Mouse (Mus musculus) testis, adult 2 months (tissue): ENCODE measurements around the gene Wdr46. TPM values are rescaled to one million over a fixed set of nuclear protein-coding genes. Genes with fewer than 3 reads are reported as not detected.
A peak's percentile ranks its signal among the peaks of the same experiment; 100 is the strongest.

ENCODE experiments used
- H3K27ac ChIP-seq: fragments of 200-500 bp; 2 replicates; pipeline ENCODE4 v1.5.1; 2012; ENCODE audit warnings: low read depth, low read length; ENCODE audit not compliant: control insufficient read depth, insufficient read depth
- H3K27me3 ChIP-seq: fragments of 200-500 bp; 2 replicates; pipeline ENCODE4 v1.6.1; 2012; ENCODE audit warnings: mild to moderate bottlenecking, low read length, moderate library complexity; ENCODE audit not compliant: control insufficient read depth, insufficient read depth
- H3K36me3 ChIP-seq: fragments of 200-500 bp; 2 replicates; pipeline ENCODE4 v1.6.1; 2012; ENCODE audit warnings: mild to moderate bottlenecking, low read length; ENCODE audit not compliant: control insufficient read depth, insufficient read depth
- H3K4me1 ChIP-seq: fragments of 200-500 bp; 2 replicates; pipeline ENCODE4 v1.6.1; 2012; ENCODE audit warnings: low read length; ENCODE audit not compliant: control insufficient read depth, insufficient read depth
- H3K4me3 ChIP-seq: fragments of 200-500 bp; 2 replicates; pipeline ENCODE4 v1.5.1; 2012; ENCODE audit warnings: low read depth, mild to moderate bottlenecking, low read length, moderate library complexity, mixed read lengths; ENCODE audit not compliant: control insufficient read depth
- CTCF ChIP-seq: fragments of 200-500 bp; IDR thresholded peaks from 2 replicates; pipeline ENCODE4 v1.5.1; 2012; ENCODE audit warnings: low read depth, mild to moderate bottlenecking, inconsistent platforms, low read length, moderate library complexity; ENCODE audit not compliant: control insufficient read depth, insufficient read depth, insufficient replicate concordance
- POLR2A ChIP-seq: fragments of 200-500 bp; IDR thresholded peaks from 2 replicates; pipeline ENCODE4 v1.6.1; 2012; ENCODE audit warnings: low read depth, mild to moderate bottlenecking, inconsistent platforms, low read length, moderate library complexity; ENCODE audit not compliant: control insufficient read depth
- polyA plus RNA-seq: library from polyadenylated mRNA; depleted of rRNA; stranded (reverse); fragments of >200 nt; gene quantifications from 2 replicates; pipeline ENCODE4 v1.2.3, GENCODE M21; 2012

The Wdr46 gene
- polyA plus RNA-seq, 1 experiment = 25.4 TPM

DNA sequence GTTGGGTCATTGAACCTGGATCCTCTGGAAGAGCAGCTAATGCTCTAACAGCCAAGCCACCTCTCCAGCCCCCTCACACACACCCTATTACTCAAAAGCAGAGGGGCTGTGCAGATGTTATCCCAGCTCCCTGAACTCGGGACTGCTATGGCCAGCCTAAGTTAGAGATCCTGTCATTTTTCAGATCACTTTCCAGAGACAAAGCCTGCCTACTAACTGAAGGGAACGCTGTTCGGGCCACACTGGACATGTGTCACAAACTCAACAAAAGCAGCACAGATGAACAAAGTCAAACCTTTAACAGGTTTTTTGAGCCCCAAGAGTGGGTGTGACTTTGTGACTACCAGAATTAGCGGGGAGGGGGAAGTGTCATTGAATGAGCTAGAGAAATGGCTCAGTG, 12.4 kb downstream of the Wdr46 start:
- Histone ChIP-seq H3K27ac (no peak overlapping the region), H3K4me3 (no peak overlapping the region), H3K36me3 (no peaks in the 10 kb centered on the region; the same call in 1 of the 2 replicates), H3K4me1 (peaks cover 22% of the 10 kb centered on the region), H3K27me3 (no peaks in the 10 kb centered on the region)
- TF ChIP-seq CTCF = no peak
- TF ChIP-seq POLR2A = no peak

DNA sequence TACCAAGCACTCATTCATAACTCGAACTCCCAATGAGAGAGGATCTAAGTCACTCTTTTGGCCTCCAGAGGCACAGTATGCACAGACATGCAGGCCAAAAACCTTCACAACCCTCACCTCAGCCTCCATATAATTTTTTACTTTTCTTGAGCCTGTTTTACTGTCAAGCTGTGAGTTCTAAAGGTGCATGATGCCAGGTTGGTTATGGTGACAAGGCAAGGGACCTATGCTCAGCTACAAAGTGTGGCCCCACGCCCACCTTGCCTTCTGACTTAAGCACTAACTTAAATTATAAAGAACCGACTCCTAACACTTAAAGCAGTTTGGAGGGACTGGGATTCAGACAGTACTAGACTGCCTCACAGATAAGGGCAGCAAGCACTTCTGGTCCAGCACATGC, 12.8 kb downstream of the Wdr46 start:
- H3K4me1 ChIP-seq = peaks cover 22% of the 10 kb centered on the region

DNA sequence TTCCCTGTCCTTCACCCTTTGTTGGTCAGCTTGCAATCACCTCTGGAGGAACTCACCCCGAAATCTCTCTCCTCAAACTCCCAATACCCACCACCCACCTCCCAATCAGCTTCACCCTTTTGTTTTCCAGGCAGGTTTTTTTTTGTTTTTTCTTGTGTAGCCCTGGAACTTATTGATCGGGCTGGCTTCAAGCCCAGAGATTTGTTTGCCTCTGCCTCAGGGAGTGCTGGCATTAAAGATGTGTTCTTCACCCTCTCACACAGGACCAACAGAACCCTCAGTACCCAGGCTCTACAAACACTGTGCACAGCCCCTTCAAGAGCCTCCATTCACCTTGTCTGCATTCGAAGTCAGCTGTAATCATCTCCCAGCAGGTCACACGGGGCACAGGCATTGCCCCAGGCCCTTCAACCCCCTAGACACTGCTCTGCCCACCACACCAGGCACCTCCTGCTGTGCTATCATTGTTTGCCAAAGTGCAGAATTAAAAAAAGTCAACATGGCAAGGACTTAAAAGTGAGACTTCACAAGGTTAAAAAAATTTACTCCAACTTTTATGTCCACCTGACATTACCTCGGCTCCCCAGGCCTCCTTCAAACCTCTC, 13.6 kb downstream of the Wdr46 start:
- H3K36me3 ChIP-seq = no peaks in the 10 kb centered on the region; the same call in none of the 2 replicates
- H3K4me1 ChIP-seq = peaks cover 22% of the 10 kb centered on the region
- no peak overlapping the region for H3K27ac ChIP-seq
- H3K27me3 ChIP-seq = no peaks in the 10 kb centered on the region
- H3K4me3 ChIP-seq = no peak overlapping the region
- TF ChIP-seq POLR2A (no peak), CTCF (no peak)

More for the DNA sequence above, 12.8 kb downstream of the Wdr46 start:
- no peak overlapping the region for H3K4me3 ChIP-seq
- H3K27ac ChIP-seq = no peak overlapping the region
- no peaks in the 10 kb centered on the region; the same call in none of the 2 replicates for H3K36me3 ChIP-seq
- TF ChIP-seq POLR2A = no peak
- TF ChIP-seq CTCF = no peak
- no peaks in the 10 kb centered on the region for H3K27me3 ChIP-seq

DNA sequence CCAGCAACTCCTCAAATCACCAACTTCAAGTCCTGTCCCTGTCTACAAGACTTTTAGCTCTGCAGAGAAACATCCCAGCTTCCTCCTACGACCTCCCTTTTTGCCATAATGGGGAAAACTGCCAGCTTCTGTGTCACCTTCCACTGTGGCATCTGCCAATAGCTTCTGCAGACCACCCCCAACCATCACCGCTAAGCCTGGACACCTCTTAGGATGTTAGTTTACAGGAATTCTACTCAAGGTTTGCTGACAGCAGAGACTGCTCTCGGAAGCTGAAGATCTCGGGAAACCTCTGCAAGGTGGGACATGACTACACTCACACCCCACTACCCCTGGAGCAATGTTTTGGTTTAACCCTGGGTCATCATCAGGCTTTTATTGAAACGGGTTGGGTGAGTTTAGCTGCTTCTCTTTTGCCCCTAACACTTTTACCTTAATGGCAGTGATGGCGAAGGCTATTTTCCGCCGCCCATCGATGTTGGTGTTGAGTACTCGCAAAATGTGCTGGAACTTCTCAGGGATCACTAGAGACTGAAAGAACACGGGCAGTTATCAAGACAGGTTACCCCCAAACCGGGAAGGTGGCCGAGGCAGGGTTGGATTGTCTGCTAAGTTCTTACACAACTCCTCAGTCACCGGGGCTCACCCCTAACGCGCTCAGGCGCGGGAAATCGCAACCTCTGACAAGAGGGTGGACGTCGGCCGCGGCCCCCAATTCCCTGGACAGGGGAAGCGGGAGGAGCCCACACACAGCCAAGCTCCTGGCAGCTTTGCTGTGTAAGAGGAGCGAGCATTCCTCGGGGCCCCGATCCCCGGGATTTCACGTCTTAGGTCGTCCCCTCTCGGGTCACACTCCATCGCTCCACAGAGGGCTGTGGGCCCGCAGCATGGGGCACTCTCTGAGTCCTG, 14.4 kb downstream of the Wdr46 start:
- Histone ChIP-seq H3K36me3 (no peaks in the 10 kb centered on the region; the same call in none of the 2 replicates), H3K27ac (peak overlapping the region; percentile 85), H3K4me3 (peak overlapping the region; percentile 99), H3K27me3 (no peaks in the 10 kb centered on the region), H3K4me1 (peaks cover 22% of the 10 kb centered on the region)
- TF ChIP-seq POLR2A = no peak
- no peak for TF ChIP-seq CTCF

DNA sequence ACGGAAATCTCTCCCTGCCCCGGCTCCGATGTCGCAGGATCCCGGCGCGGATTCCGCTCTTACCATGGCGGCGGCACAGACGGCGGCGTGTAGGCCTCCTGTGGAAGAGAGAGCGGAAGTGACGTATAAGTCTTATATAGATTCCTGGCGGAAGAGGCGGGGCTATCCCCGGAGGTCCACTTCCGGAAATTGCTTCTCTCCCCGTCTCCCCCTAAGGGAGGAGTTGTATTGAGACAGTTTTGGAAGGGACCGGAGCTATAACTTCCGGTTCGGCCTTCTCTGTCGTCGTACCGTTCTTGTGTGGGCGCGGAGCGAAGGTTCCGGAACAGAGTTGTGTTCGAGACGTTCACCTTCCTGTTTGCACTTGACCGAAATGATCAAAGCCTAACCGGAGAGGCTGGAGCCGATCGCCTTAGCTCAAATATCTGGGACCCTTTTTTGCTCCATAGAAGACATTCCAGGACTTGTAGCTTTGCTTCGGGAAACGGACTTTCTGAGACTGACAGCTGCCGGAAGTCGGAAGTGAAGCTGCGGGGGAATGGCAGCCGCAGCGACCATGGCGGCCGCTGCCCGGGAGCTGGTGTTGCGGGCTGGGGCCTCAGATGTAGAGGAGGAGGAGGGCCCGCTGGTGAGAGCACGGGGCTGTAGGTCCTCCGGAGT, 15.2 kb downstream of the Wdr46 start, which contains the start of the genes Vps52 and Rps18:
Vps52 (plus strand) TSS at position 258 of the 660 bp plus-strand sequence.
Rps18 (minus strand) TSS at position 447 of the 660 bp plus-strand sequence.
- Histone ChIP-seq H3K27ac (peak within 1 kb of the TSS; percentile 95), H3K4me3 (peak within 1 kb of the TSS; percentile 99), H3K36me3 (no peaks in the 10 kb centered on the region; the same call in none of the 2 replicates), H3K27me3 (no peaks in the 10 kb centered on the region), H3K4me1 (peaks cover 17% of the 10 kb centered on the region)
- TF ChIP-seq POLR2A (peak; percentile 97), CTCF (no peak)

DNA sequence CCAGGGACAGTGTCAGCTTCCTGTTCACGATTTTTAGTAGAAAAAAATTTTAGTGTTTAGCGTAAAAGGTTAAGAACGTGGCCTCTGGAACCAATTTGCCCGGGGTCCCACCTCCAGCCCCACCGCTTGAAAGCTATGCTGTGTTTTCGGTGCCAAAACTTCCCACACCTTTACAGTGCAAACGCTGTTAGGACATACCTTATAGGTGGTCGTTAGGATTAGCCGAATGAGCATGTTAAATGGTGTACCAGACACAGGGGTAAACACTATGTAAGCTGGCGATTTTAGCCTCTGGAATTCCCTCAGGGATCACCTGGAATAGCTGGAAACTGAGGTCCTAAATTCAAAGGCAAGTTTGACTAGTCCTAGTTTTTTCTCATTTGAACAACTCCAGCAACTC, 15.9 kb downstream of the Wdr46 start:
- no peak for TF ChIP-seq POLR2A
- TF ChIP-seq CTCF = no peak
- H3K36me3 ChIP-seq = no peaks in the 10 kb centered on the region; the same call in none of the 2 replicates
- H3K27ac ChIP-seq = peak overlapping the region; percentile 95
- peaks cover 12% of the 10 kb centered on the region for H3K4me1 ChIP-seq
- no peaks in the 10 kb centered on the region for H3K27me3 ChIP-seq
- H3K4me3 ChIP-seq = peak overlapping the region; percentile 99

DNA sequence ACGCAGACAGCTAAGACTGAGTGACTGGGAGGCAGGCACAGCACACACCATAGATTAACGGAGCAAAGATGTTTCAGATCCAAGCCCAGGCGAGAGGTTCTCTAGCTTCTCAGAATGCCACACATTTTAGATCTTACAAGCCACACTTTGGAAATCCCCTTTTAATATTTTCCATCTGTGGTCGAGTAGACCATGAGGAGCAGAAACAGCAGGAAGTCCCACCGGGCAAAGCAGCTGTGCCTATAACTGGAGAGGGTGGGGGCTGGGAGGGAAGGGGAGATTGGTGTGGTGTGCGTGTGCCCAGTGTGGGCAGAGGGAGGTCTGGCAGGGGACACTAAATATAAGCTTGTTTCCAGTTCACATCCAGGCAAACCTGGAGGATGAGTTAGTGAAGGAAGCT, 17.0 kb downstream of the Wdr46 start:
- Histone ChIP-seq H3K27ac (no peak overlapping the region), H3K4me3 (no peak overlapping the region), H3K36me3 (no peaks in the 10 kb centered on the region; the same call in none of the 2 replicates), H3K4me1 (peaks cover 5% of the 10 kb centered on the region), H3K27me3 (no peaks in the 10 kb centered on the region)
- TF ChIP-seq POLR2A (no peak), CTCF (no peak)
